Mouse (Mus musculus) small intestine, adult 2 months (tissue): ENCODE data around the gene Mxi1. TPM values are rescaled to one million over a fixed set of nuclear protein-coding genes. Genes with fewer than 3 reads are reported as not detected.

Experiments used
- H3K27ac ChIP-seq: fragments of 200-500 bp; 2 replicates; pipeline ENCODE4 v1.5.1; 2012; ENCODE audit warnings: low read depth, low read length, control low read depth, inconsistent platforms; ENCODE audit not compliant: insufficient read depth
- H3K27me3 ChIP-seq: fragments of 200-500 bp; 2 replicates; pipeline ENCODE4 v1.6.1; 2012; ENCODE audit warnings: mild to moderate bottlenecking, moderate library complexity, low read length, inconsistent platforms; ENCODE audit not compliant: control insufficient read depth, insufficient read depth
- H3K36me3 ChIP-seq: fragments of 200-500 bp; 2 replicates; pipeline ENCODE4 v1.6.1; 2012; ENCODE audit warnings: mild to moderate bottlenecking, low read length, control low read depth, inconsistent platforms; ENCODE audit not compliant: control insufficient read depth, insufficient read depth
- H3K4me1 ChIP-seq: fragments of 200-500 bp; 2 replicates; pipeline ENCODE4 v1.6.1; 2012; ENCODE audit warnings: low read length, inconsistent platforms, mixed read lengths; ENCODE audit not compliant: control insufficient read depth, insufficient read depth, insufficient read length
- H3K4me3 ChIP-seq: fragments of 200-500 bp; 2 replicates; pipeline ENCODE4 v1.5.1; 2012; ENCODE audit warnings: low read depth, mild to moderate bottlenecking, control low read depth, inconsistent platforms, low read length, moderate library complexity
- CTCF ChIP-seq: fragments of 200-500 bp; IDR thresholded peaks from 2 replicates; pipeline ENCODE4 v1.5.1; 2012; ENCODE audit warnings: low read depth, mild to moderate bottlenecking, control low read depth, inconsistent platforms, low read length, moderate library complexity, mixed read lengths; ENCODE audit not compliant: insufficient replicate concordance, insufficient read length; ENCODE audit errors: extremely low read depth
- POLR2A ChIP-seq: fragments of 200-500 bp; IDR thresholded peaks from 2 replicates; pipeline ENCODE4 v1.6.1; 2012; ENCODE audit warnings: low read depth, mild to moderate bottlenecking, control low read depth, inconsistent platforms, low read length, moderate library complexity
- WGBS: fragments of 180-500 bp; shearing (Covaris S2); methylation state at CpG from one replicate; pipeline ENCODE4 v1.1.7; 2018; 5-methylcytosine and 5-hydroxymethylcytosine counted together
- polyA plus RNA-seq: library from polyadenylated mRNA; depleted of rRNA; stranded (reverse); fragments of >200 nt; gene quantifications from 2 replicates; pipeline ENCODE4 v1.2.3, GENCODE M21; 2012

Gene Mxi1
- polyA plus RNA-seq, 1 experiment = 66.0 TPM

- WGBS = 63% methylated on average over 22 of the region's 22 CpGs
- no peak overlapping the region for H3K27ac ChIP-seq
- peak overlapping the region; percentile 39 for H3K4me3 ChIP-seq
- TF ChIP-seq CTCF (no peak), POLR2A (no peak)
- no peaks in the 10 kb centered on the region for H3K27me3 ChIP-seq
- no peaks in the 10 kb centered on the region; the same call in 1 of the 2 replicates for H3K36me3 ChIP-seq
- peaks cover 2% of the 10 kb centered on the region; the same call in 1 of the 2 replicates for H3K4me1 ChIP-seq
These were observed 49.1 kb downstream of the Mxi1 start for GRCm38 (mm10) chr19:53359160-53360033.

DNA sequence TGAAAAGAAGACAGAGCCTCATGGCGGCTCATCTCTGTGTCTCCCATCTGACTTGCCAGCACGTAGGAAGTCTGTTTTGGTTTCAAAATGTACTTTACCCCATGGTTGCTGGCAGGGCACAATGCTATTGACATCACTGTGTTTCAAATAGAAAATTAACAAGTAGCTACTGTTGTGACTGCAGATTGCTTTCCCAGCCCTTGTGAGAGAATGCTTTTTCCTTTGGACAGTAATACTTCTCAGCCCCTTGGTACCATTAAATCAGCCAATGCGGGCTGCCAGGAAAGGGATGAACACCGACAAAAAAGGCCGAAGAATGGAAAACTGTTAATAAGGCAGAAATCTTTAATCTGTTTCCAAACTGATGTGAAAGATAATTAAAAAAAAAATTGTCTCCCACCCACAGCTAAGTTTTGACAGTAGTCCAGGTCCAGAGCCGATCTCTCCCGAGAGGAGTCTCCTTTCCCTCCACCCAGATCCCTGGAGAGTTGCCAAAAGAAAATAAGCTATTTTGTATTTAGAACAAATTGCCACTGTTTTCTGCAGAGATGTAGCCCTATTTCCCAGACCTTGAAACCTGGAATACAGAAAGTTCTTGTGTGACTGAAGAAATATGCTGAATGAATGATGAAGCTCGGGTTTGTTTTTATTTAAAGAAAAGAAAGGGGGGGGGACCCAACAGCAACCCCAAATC lies 50.1 kb downstream of the Mxi1 start:
- Histone ChIP-seq H3K4me1 (peaks cover 2% of the 10 kb centered on the region; the same call in 1 of the 2 replicates), H3K27ac (no peak overlapping the region), H3K4me3 (no peak overlapping the region), H3K27me3 (no peaks in the 10 kb centered on the region), H3K36me3 (no peaks in the 10 kb centered on the region; the same call in 1 of the 2 replicates)
- WGBS = 58% methylated on average over 8 of the region's 8 CpGs
- no peak for TF ChIP-seq POLR2A
- TF ChIP-seq CTCF = no peak

GRCm38 (mm10) chr19:53362967-53363366 lies 52.6 kb downstream of the Mxi1 start:
- Histone ChIP-seq H3K27ac (no peak overlapping the region), H3K4me3 (no peak overlapping the region), H3K36me3 (no peaks in the 10 kb centered on the region; the same call in 1 of the 2 replicates), H3K27me3 (no peaks in the 10 kb centered on the region), H3K4me1 (peaks cover 2% of the 10 kb centered on the region; the same call in 1 of the 2 replicates)
- 47% methylated on average over 2 of the region's 2 CpGs for WGBS
- TF ChIP-seq POLR2A = no peak
- TF ChIP-seq CTCF = peak; percentile 41; the same call in 1 of the 2 replicates

DNA sequence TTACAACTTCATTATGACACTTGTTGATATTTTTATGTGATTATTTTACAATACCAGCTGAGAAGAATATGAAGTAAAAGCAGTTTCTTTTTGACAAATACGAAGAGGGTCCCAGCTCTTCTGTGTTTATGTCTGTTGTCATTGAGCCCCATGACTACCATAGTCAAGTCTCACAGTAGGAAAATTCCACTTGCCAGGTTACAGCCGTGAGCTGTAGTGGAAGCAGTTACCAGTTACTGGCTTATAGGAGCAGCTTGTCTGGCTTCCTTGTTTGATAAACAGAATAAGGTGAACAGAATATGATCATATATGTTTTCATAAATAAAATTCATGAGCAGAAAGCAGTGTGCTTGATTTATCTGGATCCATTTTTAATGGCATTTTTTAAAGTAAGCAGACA lies 54.2 kb downstream of the Mxi1 start:
- H3K27ac ChIP-seq = no peak overlapping the region
- no peak for TF ChIP-seq POLR2A
- no peak for TF ChIP-seq CTCF

GRCm38 (mm10) chr19:53364963-53365362 lies 54.6 kb downstream of the Mxi1 start:
- H3K4me1 ChIP-seq = no peaks in the 10 kb centered on the region
- TF ChIP-seq CTCF = no peak
- no peak for TF ChIP-seq POLR2A
- H3K27ac ChIP-seq = no peak overlapping the region
- no peaks in the 10 kb centered on the region; the same call in 1 of the 2 replicates for H3K36me3 ChIP-seq
- no peak overlapping the region for H3K4me3 ChIP-seq
- no peaks in the 10 kb centered on the region for H3K27me3 ChIP-seq
- WGBS = 11% methylated on average over 9 of the region's 9 CpGs

More for the DNA sequence above, 54.2 kb downstream of the Mxi1 start:
- no peaks in the 10 kb centered on the region; the same call in 1 of the 2 replicates for H3K36me3 ChIP-seq
- H3K4me3 ChIP-seq = no peak overlapping the region
- no peaks in the 10 kb centered on the region for H3K27me3 ChIP-seq
- peaks cover 2% of the 10 kb centered on the region; the same call in 1 of the 2 replicates for H3K4me1 ChIP-seq
- 34% methylated on average over 2 of the region's 2 CpGs for WGBS

- peaks cover 3% of the 10 kb centered on the region for H3K36me3 ChIP-seq
- TF ChIP-seq CTCF (no peak), POLR2A (no peak)
- H3K4me1 ChIP-seq = no peaks in the 10 kb centered on the region
- 86% methylated on average over 11 of the region's 11 CpGs for WGBS
- no peaks in the 10 kb centered on the region for H3K27me3 ChIP-seq
- H3K4me3 ChIP-seq = no peak overlapping the region
- no peak overlapping the region for H3K27ac ChIP-seq
These were observed 55.9 kb downstream of the Mxi1 start for GRCm38 (mm10) chr19:53366057-53366775.
